Mouse (Mus musculus): ENCODE results near the gene Cd83. TPM values are rescaled to one million over a fixed set of nuclear protein-coding genes. Genes with fewer than 3 reads are reported as not detected.

The Cd83 gene
- polyA plus RNA-seq, 1 experiment from 2014 or later, result 0.64 TPM

DNA sequence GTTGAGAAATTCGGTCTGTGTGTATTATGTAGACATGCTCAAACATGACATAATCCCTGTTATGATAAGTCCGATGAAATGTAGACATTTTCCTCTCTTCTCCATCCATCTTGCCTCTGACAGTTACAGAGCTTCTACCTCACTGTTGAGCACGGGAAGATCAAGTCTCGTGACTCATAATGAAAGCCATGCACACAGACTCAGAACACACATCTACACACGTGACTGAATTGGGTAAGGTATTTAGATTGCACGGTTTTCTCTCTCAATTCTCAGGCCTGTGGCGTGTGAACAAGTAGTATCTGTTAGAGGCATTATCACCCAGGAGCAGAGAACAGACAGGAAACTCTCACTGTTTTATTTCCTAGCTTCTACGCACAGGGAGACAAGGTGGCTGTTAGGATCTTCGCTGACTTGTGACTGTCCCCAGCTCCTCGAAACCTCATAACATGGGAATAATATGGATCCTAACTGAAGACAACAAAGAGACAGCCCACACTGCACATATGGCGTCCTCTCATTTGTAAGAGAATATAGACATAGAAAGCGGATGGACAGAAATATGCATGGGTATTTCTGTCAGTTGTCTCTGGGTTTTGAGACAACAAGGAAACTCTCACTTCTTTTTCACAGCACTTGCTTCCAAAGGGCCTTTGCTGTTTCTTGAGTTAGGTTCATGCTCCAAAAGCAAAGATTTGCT is 23.3 kb upstream of the Cd83 start:
- Histone ChIP-seq H3K4me1 (no peaks in the 10 kb centered on the region), H3K27me3 (replicated peaks) (no peaks in the 10 kb centered on the region)
- WGBS (ENCODE audit: insufficient replicate concordance), result 60% methylated on average over 12 of the region's 12 CpGs

DNA sequence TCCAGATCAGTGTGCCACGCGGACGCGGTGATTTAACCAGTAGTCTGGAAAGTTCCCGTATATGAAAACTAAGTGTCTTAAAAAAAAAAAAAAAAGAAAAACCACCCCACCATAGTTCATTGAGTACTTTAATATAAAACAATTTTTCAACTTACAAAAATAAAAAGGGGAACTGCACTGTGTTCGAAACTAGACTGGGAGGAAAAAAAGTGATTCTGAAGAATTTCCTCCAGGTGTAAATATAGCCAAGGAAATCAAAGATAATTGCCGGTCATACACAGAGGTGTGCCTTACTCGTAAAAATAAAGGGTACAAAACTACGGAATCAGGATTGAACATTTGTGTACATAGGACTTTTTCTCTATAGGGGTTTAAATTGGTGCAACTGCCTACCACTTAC is 21.7 kb upstream of the Cd83 start:
- WGBS (ENCODE audit: insufficient replicate concordance), result 80% methylated on average over 9 of the region's 9 CpGs
- no peak overlapping the region for H3K9ac ChIP-seq
- no peaks in the 10 kb centered on the region for H3K27me3 ChIP-seq (replicated peaks)
- no peak overlapping the region for H3K4me3 ChIP-seq
- no peaks in the 10 kb centered on the region for H3K9me3 ChIP-seq (replicated peaks)
- no peaks in the 10 kb centered on the region for H3K4me1 ChIP-seq
- no peak for ATAC-seq
- H3K27ac ChIP-seq, result no peak overlapping the region
- H3K36me3 ChIP-seq, result no peaks in the 10 kb centered on the region
- H3K4me2 ChIP-seq, result no peak overlapping the region

More for the DNA sequence above, 23.3 kb upstream of the Cd83 start:
- Histone ChIP-seq H3K4me2 (no peak overlapping the region), H3K36me3 (no peaks in the 10 kb centered on the region), H3K9ac (no peak overlapping the region), H3K4me3 (no peak overlapping the region), H3K9me3 (replicated peaks) (no peaks in the 10 kb centered on the region), H3K27ac (no peak overlapping the region)
- no peak for ATAC-seq

DNA sequence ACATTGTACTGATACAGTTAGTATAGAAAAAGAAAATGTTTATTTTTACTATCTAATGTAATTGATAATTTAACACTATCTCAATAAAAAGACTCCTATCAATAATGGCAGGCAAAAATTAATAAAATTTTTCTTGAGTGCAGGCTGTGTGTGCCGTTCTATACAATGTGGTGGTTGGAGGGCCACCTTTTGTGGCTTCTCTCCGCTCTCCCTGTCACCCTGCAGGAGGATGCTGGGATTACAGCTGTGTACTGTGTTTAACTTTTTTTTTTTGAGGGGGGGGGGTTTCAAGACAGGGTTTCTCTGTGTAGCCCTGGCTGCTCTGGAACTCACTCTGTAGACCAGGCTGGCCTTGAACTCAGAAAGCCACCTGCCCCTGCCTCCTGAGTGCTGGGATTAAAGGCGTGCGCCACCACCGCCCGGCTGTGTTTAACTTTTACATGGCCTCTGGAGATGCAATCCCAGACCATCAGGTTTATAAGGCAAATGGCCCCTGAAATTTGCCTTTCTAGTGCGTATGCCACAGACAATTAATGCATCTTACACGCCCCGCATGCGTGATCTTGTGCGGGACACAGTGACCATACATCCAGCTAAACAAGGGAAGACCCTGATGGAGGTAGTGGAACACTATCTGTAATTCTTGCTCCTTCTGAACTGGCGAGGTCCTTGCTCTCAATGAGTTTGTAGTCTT is 21.1 kb upstream of the Cd83 start:
- ATAC-seq, result no peak
- Histone ChIP-seq H3K4me3 (no peak overlapping the region), H3K36me3 (no peaks in the 10 kb centered on the region), H3K4me1 (no peaks in the 10 kb centered on the region), H3K4me2 (no peak overlapping the region), H3K9me3 (replicated peaks) (no peaks in the 10 kb centered on the region), H3K27me3 (replicated peaks) (no peaks in the 10 kb centered on the region), H3K9ac (no peak overlapping the region), H3K27ac (no peak overlapping the region)
- WGBS (ENCODE audit: insufficient replicate concordance), result 80% methylated on average over 12 of the region's 12 CpGs

DNA sequence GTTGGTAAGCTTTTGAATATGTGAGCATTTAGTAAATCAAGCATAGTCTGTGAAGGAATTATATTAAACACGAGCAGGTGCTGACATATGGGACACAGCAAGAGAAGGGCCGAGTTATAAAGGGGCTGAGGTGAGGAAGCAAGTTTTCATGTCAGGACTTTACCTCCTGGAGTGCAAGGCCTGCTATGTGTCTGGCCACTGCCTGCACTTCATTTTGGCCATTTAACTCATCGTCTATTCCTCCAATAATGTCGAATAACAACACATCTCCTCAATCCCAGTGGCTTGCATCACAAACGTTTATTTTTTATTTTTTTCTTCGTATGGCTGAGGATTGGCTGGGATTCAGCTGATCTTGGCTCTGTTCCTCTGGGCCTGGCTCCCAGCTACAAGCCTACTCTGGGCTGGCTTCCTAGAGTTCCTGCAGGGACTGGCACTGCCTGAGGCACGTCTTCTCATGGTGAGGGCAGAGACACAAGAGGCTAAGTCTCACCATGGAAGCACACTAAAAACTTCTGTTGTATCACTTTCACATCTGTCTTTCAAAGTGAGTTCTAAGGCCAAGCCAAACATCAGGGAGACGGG is 20.5 kb upstream of the Cd83 start:
- no peak for ATAC-seq
- Histone ChIP-seq H3K27ac (no peak overlapping the region), H3K27me3 (replicated peaks) (no peaks in the 10 kb centered on the region), H3K4me1 (no peaks in the 10 kb centered on the region), H3K36me3 (no peaks in the 10 kb centered on the region), H3K9me3 (replicated peaks) (no peaks in the 10 kb centered on the region), H3K9ac (no peak overlapping the region), H3K4me3 (no peak overlapping the region), H3K4me2 (no peak overlapping the region)
- WGBS (ENCODE audit: insufficient replicate concordance), result 70% methylated on average over 8 of the region's 8 CpGs

DNA sequence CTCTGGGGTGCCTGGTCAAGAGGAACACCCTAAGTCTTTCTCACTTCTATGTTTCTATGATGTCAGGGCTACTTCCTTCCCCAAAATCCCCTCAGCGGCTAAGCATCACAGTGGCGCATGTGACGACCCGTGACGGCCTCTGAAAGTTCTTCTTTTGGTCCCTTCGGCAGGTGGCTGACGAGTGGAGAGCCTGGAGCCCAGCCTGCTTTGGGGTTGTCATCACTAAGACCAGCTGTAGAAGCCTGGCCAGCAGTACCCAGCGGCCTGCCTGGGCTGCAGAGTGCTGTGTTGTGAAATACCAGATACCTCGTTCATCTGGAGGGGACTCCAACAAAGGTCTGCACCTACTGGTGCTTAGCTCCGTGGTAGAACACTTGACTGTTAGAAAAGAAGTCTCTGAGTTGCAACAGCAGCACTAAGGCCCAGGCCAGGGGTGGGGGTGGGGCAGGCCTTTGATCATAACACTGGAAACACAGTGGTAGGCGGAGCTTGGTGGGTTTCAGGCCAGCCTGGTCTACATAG is 19.2 kb upstream of the Cd83 start:
- Histone ChIP-seq H3K27ac (no peak overlapping the region), H3K9ac (no peak overlapping the region), H3K9me3 (replicated peaks) (no peaks in the 10 kb centered on the region), H3K4me1 (no peaks in the 10 kb centered on the region), H3K4me2 (no peak overlapping the region), H3K4me3 (no peak overlapping the region), H3K27me3 (replicated peaks) (no peaks in the 10 kb centered on the region), H3K36me3 (no peaks in the 10 kb centered on the region)
- 34% methylated on average over 11 of the region's 11 CpGs for WGBS (ENCODE audit: insufficient replicate concordance)
- ATAC-seq, result no peak

DNA sequence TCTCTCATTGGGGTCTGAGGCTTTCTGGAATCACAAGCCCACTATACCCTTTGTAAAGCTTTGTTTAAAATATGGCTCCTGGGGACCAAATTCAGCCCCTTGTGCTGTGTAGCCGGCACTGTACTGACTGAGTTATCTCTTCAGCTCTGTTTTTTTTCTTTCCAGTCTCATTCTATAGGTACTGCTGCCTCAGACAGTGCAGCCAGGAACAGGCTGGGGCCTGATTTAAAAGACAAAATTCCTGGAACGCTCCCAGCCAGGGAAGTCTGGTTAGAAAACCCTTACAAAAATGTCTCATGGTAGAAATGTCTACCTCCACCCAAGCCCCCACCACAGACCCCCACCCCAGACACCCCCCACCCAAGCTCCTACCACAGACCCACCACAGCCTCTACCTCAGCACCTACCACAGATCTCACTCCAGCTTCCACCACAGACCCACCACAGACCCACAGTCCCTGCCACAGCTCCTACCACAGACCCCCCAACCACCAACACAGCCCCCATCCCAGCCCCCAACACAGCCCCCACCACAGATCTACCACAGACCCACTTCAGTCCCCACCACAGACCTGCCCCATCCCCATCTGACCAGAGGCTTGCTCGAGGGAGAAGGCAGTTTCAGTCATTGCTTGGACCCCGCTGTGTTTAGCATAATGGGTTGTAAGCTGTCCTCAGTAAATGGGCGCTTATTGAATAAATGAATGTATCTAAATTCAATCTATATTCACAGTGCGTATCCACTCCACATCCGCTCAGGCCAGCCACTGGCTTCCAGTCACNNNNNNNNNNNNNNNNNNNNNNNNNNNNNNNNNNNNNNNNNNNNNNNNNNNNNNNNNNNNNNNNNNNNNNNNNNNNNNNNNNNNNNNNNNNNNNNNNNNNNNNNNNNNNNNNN is 17.5 kb upstream of the Cd83 start:
- Histone ChIP-seq H3K36me3 (no peaks in the 10 kb centered on the region), H3K27ac (no peak overlapping the region), H3K4me2 (no peak overlapping the region), H3K9ac (no peak overlapping the region), H3K27me3 (replicated peaks) (no peaks in the 10 kb centered on the region), H3K4me3 (no peak overlapping the region), H3K4me1 (no peaks in the 10 kb centered on the region), H3K9me3 (replicated peaks) (no peaks in the 10 kb centered on the region)
- no peak for ATAC-seq
- WGBS (ENCODE audit: insufficient replicate concordance), result 65% methylated on average over 7 of the region's 7 CpGs

DNA sequence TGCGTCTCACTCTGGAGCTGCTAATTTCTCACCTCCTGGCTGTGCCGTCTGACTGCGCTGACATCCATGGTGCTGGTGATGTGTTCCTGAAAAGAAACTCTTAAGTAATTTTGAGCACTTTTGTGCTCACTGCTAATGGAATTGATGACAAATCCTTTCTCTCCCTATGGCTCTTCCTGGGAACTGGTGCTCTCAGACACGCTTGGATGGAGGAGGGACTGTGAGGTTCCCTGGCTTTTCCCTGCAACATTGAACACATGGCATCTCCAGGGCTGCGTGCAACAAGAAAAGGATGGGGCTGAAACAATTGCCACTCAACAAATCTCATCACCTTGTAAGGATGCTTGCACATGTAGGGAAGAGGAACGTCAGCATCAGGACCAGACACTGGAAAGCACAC is 11.6 kb upstream of the Cd83 start:
- no peak for ATAC-seq
- 78% methylated on average over 6 of the region's 6 CpGs for WGBS (ENCODE audit: insufficient replicate concordance)
- H3K36me3 ChIP-seq, result no peaks in the 10 kb centered on the region
- no peak overlapping the region for H3K9ac ChIP-seq
- peaks cover 6% of the 10 kb centered on the region; the same call in 1 of the 2 replicates for H3K27me3 ChIP-seq (replicated peaks)
- no peaks in the 10 kb centered on the region for H3K9me3 ChIP-seq (replicated peaks)
- H3K4me1 ChIP-seq, result no peaks in the 10 kb centered on the region
- no peak overlapping the region for H3K4me2 ChIP-seq
- H3K27ac ChIP-seq, result no peak overlapping the region
- H3K4me3 ChIP-seq, result no peak overlapping the region

DNA sequence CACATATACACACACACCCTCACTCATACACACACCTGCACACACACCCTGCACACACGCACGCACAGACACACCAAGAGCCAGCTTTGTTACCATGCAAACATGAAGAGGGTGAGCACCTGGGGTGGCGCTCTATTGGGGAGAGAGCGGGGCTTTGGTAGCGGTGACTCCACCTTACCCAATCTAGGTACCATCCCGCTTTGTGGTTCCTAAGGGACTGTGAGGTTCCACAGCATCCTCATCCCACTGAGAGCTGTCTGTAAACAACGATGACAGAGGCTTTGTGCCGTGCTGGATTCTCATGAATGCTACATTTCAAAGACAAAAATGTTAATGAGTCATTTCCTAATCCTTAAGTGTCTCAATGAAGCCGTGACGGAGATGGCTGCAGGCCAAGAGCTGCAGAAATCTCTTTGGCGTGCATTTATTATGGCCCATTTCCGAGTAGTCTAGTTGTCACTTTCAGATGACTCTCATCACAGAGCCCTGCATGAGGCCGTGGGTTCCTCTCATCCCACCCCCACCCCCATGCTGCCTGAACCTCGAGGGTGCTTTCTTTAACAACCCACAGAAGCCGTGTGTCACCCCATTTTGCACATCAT is 10.5 kb upstream of the Cd83 start:
- H3K4me2 ChIP-seq, result no peak overlapping the region
- 64% methylated on average over 15 of the region's 15 CpGs for WGBS (ENCODE audit: insufficient replicate concordance)
- H3K27me3 ChIP-seq (replicated peaks), result peaks cover 6% of the 10 kb centered on the region; the same call in 1 of the 2 replicates
- no peak overlapping the region for H3K4me3 ChIP-seq
- ATAC-seq, result no peak
- no peaks in the 10 kb centered on the region for H3K4me1 ChIP-seq
- no peaks in the 10 kb centered on the region for H3K36me3 ChIP-seq
- H3K27ac ChIP-seq, result no peak overlapping the region
- H3K9me3 ChIP-seq (replicated peaks), result no peaks in the 10 kb centered on the region
- no peak overlapping the region for H3K9ac ChIP-seq

DNA sequence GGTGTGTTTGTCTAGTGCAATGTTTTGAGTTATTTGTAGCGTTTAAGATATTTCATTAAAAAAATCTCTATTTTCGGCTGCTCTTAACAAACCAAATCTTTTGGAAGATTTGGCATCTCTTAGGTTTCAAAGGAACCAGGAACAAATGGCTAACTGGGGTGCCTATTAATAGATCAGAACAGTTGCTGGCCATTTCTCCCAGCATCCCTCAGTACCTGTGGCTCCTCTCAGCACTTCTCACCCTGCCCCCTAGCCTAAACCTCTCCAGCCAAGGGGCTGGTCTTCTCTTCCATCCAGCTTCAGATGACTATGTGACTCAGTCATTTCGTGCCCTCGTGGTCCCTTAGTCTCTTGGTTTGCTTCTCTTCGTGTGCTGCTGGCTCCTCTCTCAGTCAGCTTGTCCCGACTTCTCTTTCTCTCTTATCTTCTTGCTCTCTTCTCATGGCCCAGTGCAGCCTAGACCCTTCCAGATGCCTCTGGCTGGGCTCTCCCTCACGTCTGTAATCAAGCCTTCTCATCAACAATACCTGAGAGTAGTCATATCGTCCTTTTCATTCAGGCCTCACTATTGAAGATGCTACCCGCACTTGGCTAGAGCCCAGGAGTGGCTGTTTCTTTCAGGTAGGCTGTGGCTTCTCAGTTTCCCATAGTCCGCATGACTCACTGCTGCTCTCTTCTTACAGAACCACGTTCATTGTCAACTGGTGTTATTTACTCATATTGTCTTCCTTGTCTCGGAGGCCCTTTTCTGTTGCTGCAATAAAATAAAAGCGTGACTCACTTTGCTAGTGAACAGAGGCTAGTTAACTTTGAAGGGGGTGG is 9.8 kb upstream of the Cd83 start:
- Histone ChIP-seq H3K9ac (no peak overlapping the region), H3K4me2 (no peak overlapping the region), H3K4me1 (no peaks in the 10 kb centered on the region), H3K9me3 (replicated peaks) (no peaks in the 10 kb centered on the region), H3K27me3 (replicated peaks) (peaks cover 6% of the 10 kb centered on the region; the same call in 1 of the 2 replicates), H3K36me3 (no peaks in the 10 kb centered on the region), H3K4me3 (no peak overlapping the region), H3K27ac (no peak overlapping the region)
- WGBS (ENCODE audit: insufficient replicate concordance), result 59% methylated on average over 13 of the region's 13 CpGs
- ATAC-seq, result no peak

DNA sequence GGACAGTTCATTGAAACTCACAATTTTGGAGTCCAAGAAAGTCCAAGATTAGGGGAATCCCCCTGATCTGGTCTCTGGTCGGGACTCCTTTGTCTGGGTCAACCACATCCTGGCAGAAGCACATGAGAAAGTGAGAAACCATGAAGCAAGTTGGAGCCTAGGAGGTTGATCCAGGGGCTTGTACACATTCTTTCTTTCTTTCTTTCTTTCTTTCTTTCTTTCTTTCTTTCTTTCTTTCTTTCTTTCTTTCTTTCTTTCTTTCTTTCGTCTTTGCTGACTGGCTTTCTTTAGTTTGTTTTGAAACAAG is 9.2 kb upstream of the Cd83 start:
- 44% methylated on average over 2 of the region's 2 CpGs for WGBS (ENCODE audit: insufficient replicate concordance)
- no peak overlapping the region for H3K4me2 ChIP-seq

More for the DNA sequence above, 9.2 kb upstream of the Cd83 start:
- ATAC-seq, result no peak
- no peaks in the 10 kb centered on the region for H3K9me3 ChIP-seq (replicated peaks)
- H3K27me3 ChIP-seq (replicated peaks), result peaks cover 6% of the 10 kb centered on the region; the same call in 1 of the 2 replicates
- no peak overlapping the region for H3K27ac ChIP-seq
- no peaks in the 10 kb centered on the region for H3K4me1 ChIP-seq
- no peak overlapping the region for H3K9ac ChIP-seq
- H3K36me3 ChIP-seq, result no peaks in the 10 kb centered on the region
- no peak overlapping the region for H3K4me3 ChIP-seq
